Mouse (Mus musculus) liver, embryonic 14.5 days (tissue): Measurements from ENCODE around the gene Stx11.

ENCODE experiments used
- CTCF ChIP-seq: IDR thresholded peaks from 2 replicates; pipeline ENCODE4 v1.5.1; 2016; ENCODE audit warnings: antibody characterized with exemption, low read depth, control low read depth
- EP300 ChIP-seq: IDR thresholded peaks from 2 replicates; pipeline ENCODE4 v1.6.1; 2016; ENCODE audit warnings: antibody characterized with exemption, low read depth

DNA sequence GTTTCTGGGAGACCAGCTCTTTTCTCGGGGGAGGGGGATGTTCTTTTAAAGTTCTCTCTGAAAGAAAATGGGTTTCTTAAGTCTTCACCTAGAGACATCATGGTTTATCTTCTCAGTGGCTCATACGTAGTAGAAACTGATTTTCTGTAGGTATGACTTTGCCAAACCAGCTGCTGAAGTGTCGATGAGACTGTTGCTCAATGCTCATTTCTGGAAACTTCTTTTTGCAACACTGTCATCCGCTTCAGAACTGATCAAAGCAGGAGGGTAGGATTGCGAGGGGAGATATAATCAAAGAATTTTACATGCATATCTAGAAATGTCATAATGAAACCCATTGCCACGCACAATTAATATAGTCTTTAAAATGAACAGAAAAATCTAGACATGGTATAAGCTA, 10.5 kb upstream of the Stx11 start:
- TF ChIP-seq CTCF (no peak), EP300 (no peak)
